Mouse (Mus musculus) olfactory bulb, adult 2 months (tissue): ENCODE results near the gene Zfp710. TPM values are rescaled to one million over a fixed set of nuclear protein-coding genes. Genes with fewer than 3 reads are reported as not detected.
A peak's percentile ranks its signal among the peaks of the same experiment; 100 is the strongest.

Experiments used
- H3K27ac ChIP-seq: fragments of 200-500 bp; 2 replicates; pipeline ENCODE4 v1.5.1; 2012; ENCODE audit warnings: low read depth, low read length; ENCODE audit not compliant: insufficient read depth
- H3K4me1 ChIP-seq: fragments of 200-500 bp; 2 replicates; pipeline ENCODE4 v1.6.1; 2012; ENCODE audit warnings: low read length; ENCODE audit not compliant: control insufficient read depth, insufficient read depth
- H3K4me3 ChIP-seq: fragments of 200-500 bp; 2 replicates; pipeline ENCODE4 v1.5.1; 2012; ENCODE audit warnings: mild to moderate bottlenecking, low read depth, low read length, moderate library complexity; ENCODE audit not compliant: insufficient read depth
- CTCF ChIP-seq: fragments of 200-500 bp; IDR thresholded peaks from 2 replicates; pipeline ENCODE4 v1.5.1; 2012; ENCODE audit warnings: low read depth, mild to moderate bottlenecking, low read length, moderate library complexity; ENCODE audit not compliant: insufficient read depth
- POLR2A ChIP-seq: fragments of 200-500 bp; IDR thresholded peaks from 2 replicates; pipeline ENCODE4 v1.6.1; 2012; ENCODE audit warnings: mild to moderate bottlenecking, low read depth, low read length, moderate library complexity; ENCODE audit not compliant: insufficient read depth
- WGBS: fragments of 180-500 bp; shearing (Covaris S2); methylation state at CpG from one replicate; pipeline ENCODE4 v1.1.7; 2018; 5-methylcytosine and 5-hydroxymethylcytosine counted together
- polyA plus RNA-seq: library from polyadenylated mRNA; stranded (reverse); fragments of >200 nt; gene quantifications from 2 replicates; pipeline ENCODE4 v1.2.4, GENCODE M21; 2012; ENCODE audit warnings: low replicate concordance; ENCODE audit not compliant: missing spikeins, insufficient read depth, insufficient read length

The Zfp710 gene
- polyA plus RNA-seq, 1 experiment = not detected

DNA sequence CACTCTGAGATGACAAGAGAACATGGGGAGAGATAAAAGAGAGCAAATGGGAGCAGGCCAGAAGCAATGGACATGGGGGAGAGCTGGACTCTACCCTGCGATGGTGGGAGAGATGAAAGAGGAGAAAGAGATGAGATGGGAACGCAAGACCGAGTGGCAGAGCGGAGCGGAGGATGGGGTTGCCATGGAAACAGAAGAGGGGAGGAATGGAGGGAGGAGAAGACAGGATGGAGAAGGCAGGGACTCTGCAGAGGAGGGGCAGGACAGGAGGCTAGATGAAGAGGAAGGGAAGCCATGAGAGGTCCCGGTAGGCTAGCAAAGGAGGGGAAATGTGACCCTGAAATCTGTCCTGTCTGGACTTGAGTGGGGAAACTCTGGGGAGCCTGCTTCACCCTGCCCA lies 47.7 kb downstream of the Zfp710 start:
- TF ChIP-seq POLR2A = no peak
- no peak for TF ChIP-seq CTCF
- Histone ChIP-seq H3K4me3 (no peak overlapping the region), H3K4me1 (peaks cover 78% of the 10 kb centered on the region), H3K27ac (peak overlapping the region; percentile 37)
- WGBS = 12% methylated on average over 6 of the region's 6 CpGs

DNA sequence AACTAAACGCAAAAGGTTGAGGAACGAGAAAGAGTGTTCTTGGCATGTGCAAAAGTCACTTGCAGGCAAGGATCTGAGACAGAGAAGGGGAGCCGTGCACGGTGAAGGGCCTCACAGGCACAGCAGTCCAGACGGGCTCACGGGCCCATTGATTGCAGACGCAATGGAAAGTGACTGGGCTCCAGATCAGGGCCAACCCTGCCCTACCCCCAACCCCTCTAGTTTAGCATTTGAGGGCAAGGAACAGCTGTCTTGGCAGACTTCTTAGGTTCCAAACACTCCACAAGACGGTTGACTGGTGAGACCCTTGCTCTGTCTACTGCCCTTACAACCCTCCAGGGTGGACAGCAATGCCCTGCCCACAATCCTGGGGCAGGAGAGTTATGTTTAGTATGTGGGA lies 48.9 kb downstream of the Zfp710 start:
- Histone ChIP-seq H3K27ac (no peak overlapping the region), H3K4me1 (peaks cover 76% of the 10 kb centered on the region), H3K4me3 (no peak overlapping the region)
- whole genome bisulfite sequencing = 65% methylated on average over 8 of the region's 8 CpGs
- TF ChIP-seq POLR2A = no peak
- no peak for TF ChIP-seq CTCF

DNA sequence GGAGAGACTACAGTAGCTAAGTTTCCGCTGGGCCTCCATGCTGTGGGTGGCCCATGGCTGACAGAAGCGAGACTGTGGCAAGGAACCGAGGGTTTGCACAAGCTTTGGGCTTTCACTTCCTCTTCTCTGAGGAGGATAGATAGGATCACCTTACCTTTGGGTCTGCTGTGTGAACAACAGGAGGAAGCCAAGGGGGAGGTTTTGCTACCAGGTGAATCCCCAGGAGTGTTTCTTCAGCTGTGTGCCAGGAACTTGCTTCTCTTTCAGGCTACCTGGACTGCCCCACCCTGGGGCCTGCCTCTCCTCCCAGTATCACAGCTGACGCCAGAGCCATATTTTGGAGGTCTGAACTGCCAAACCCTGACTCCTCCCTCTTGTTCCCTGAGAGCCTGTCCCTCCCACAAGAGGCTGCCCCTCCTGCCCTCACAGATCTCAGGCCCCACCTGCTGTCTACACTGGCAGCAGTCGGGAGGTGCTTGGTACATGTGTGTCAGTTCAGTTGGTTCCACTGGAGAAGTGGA lies 50.4 kb downstream of the Zfp710 start:
- peaks cover 74% of the 10 kb centered on the region for H3K4me1 ChIP-seq
- WGBS = 67% methylated on average over 5 of the region's 5 CpGs
- H3K4me3 ChIP-seq = no peak overlapping the region
- no peak overlapping the region for H3K27ac ChIP-seq
- TF ChIP-seq POLR2A (no peak), CTCF (no peak)

DNA sequence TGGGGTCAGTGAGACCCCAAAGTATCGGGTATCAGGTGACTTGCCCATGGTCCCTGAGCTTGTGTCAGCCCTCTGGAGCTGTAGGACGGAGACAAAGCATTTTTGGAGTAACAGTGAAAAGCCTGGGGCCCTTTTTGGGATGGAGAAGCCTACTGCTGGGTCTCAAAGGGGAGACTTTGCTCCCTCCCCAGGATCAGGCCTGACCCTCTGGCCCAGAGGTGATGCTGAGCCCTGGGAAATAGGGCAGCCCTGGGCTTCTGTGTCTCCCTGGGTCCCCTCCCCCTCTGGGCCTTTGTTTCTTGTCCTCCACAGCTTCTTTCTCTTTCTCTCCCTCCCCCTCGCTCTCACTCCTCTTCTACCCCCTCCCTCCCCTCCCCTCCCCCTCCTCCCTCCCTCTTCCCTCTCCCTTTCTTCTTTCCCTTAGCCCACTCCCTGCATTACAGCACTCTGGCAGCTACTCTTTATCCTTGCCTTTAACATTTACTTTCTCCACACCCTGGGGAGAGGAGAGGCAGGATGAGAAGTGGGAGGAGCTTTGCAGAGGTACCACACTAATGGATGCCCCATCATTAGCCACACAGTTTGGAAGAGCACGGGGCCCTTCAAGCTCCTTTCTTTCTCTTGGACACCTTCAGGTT lies 51.5 kb downstream of the Zfp710 start:
- TF ChIP-seq POLR2A (no peak), CTCF (no peak)
- H3K4me1 ChIP-seq = peaks cover 64% of the 10 kb centered on the region
- H3K4me3 ChIP-seq = no peak overlapping the region
- H3K27ac ChIP-seq = peak overlapping the region; percentile 16; the same call in 1 of the 2 replicates
- 34% methylated on average over 4 of the region's 4 CpGs for WGBS

DNA sequence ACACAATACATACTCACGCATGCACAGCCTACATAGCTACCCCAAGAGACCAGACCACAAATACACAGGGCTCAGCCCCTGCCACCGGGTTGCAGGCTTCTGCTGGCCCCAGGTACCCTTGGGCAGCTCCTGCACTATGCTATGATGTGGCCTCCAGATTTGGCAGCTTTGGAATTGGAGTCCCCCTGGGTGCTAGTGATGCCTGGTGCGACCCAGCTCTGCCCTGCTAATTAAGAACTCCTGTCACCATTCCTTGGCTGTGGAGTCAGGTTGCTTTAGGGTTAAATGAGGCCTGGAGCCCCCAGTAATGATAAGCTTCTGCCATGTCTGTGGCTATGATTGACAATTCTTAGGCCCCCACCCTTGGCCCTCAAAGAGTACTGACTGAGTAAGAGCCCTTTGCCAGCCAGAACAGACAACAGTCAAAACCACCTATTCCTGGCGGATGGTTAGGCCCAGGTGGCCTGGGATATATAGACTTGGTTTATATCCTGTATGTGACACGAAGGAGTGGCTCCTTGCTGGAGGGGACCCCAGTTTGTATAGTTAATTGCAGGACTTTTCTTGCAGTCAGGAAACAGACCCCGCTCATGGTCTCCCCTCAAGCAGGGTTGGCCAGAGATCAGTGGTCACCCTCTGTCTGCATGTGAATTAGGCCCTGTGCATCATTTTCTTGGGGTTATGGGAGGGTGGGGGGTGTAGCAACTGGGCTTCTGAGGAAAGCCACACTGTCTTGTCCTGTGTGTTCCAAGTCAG lies 52.5 kb downstream of the Zfp710 start:
- Histone ChIP-seq H3K4me3 (no peak overlapping the region), H3K4me1 (peaks cover 54% of the 10 kb centered on the region), H3K27ac (no peak overlapping the region)
- TF ChIP-seq POLR2A (no peak), CTCF (no peak)
- WGBS = 82% methylated on average over 6 of the region's 6 CpGs

DNA sequence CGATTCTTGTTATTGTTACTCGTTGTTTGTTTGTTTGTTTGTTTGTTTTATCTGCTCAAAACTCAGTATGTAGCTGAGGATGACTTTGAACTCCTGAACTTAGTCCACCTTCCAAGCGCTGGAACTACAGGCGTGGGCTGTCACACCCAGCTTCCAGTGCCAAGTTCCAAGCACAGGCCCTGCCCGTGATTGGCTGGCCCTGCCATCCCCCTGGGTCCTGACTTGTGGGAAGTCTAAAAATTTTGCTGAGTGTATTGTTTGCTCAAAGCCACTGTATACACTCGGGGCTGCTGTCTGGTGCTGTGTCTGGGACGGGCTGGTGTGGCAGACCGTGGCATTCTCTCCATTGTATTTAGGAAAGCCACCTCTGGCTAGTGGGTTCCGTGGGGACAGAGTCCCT lies 53.2 kb downstream of the Zfp710 start:
- no peak for TF ChIP-seq POLR2A
- TF ChIP-seq CTCF = no peak
- Histone ChIP-seq H3K4me3 (no peak overlapping the region), H3K27ac (no peak overlapping the region), H3K4me1 (peaks cover 48% of the 10 kb centered on the region)
- WGBS = 79% methylated on average over 9 of the region's 9 CpGs

DNA sequence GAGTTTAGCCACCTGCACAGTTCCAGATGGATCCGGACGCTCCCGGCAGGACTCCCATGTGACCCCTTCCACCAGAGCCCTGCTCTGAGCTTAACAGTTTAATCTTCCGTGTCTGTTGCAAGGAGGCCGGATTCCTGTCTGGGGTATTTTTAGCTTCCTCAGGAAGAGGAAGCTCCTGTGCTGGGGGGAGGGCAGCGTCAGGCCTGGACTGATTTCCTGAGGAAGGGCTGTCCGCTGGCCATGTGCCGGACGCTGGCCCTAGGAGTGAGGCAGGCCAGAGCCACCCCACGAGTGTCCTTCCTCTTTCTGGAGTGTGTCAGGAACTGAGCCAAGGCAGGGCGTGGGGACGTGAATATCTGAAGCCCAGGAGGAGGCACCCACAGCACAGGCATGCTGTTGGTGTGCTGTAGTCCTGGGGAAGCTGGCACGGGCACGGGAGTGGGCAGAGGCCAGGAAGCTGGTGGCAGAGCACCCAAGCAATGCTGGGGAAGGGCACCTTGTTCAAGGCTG lies 54.2 kb downstream of the Zfp710 start:
- peaks cover 37% of the 10 kb centered on the region for H3K4me1 ChIP-seq
- H3K4me3 ChIP-seq = no peak overlapping the region
- 18% methylated on average over 14 of the region's 14 CpGs for WGBS
- TF ChIP-seq POLR2A (no peak), CTCF (no peak)
- peak overlapping the region; percentile 71 for H3K27ac ChIP-seq

DNA sequence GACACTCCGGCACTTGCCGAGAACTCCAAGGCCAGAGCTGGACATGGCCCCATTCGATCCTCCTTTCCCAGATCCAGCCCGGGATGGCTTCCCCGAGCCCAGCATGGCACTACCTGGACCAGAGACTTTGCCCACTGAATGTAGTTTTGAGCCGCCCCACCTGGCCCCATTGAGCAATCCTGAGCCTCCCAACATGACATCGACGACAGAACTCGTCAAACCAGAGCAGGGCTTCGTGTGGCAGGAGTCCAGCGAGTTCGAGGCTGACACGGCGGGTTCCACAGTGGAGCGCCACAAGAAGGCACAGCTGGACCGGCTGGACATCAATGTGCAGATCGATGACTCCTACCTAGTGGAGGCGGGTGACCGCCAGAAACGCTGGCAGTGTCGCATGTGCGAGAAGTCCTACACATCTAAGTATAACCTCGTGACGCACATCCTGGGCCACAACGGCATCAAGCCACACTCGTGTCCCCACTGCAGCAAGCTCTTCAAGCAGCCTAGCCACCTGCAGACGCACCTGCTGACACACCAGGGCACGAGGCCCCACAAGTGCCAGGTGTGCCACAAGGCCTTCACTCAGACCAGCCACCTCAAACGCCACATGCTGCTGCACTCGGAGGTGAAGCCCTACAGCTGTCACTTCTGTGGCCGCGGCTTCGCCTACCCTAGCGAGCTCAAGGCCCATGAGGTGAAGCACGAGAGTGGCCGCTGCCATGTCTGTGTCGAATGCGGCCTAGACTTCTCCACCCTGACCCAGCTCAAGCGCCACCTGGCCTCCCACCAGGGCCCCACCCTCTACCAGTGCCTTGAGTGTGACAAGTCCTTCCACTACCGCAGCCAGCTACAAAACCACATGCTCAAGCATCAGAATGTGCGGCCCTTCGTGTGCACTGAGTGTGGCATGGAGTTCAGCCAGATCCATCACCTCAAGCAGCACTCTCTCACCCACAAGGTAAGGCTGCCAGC lies 57.3 kb downstream of the Zfp710 start:
- H3K27ac ChIP-seq = no peak overlapping the region
- no peak overlapping the region for H3K4me3 ChIP-seq
- H3K4me1 ChIP-seq = peaks cover 12% of the 10 kb centered on the region
- WGBS = 89% methylated on average over 42 of the region's 42 CpGs
- TF ChIP-seq CTCF (no peak), POLR2A (no peak)
